Mouse (Mus musculus) liver, postnatal 0 days (tissue): ENCODE measurements at regions not wholly inside any gene's neighbourhood (a gene's known extent, or its start where the extent isn't known, plus 50 kb on each side); places are given as distances from the start of the nearest gene placed in this dataset.

Source experiments
- CTCF ChIP-seq: sonication (generic); IDR thresholded peaks from 2 replicates; pipeline ENCODE4 v1.5.1; 2016; ENCODE audit warnings: antibody characterized with exemption, low read depth
- EP300 ChIP-seq: IDR thresholded peaks from 2 replicates; pipeline ENCODE4 v1.6.1; 2016; ENCODE audit warnings: antibody characterized with exemption, low read depth, mild to moderate bottlenecking

GRCm38 (mm10) chr13:59964981-59965380 lies 142.0 kb upstream of the Tut7 start:
- TF ChIP-seq CTCF (no peak), EP300 (no peak)
